Mouse (Mus musculus): ENCODE data around the gene Gramd1b.

The Gramd1b gene

GRCm38 (mm10) chr9:40370151-40370550 is 161.0 kb downstream of the Gramd1b start:
- DNase-seq (ENCODE audit: low spot score in 2 of 2), result no peak

GRCm38 (mm10) chr9:40366795-40367194 is 164.4 kb downstream of the Gramd1b start:
- DNase-seq (ENCODE audit: low spot score in 2 of 2), result no peak

GRCm38 (mm10) chr9:40364312-40364711 is 166.9 kb downstream of the Gramd1b start:
- DNase-seq (ENCODE audit: low spot score in 2 of 2), result no peak

DNA sequence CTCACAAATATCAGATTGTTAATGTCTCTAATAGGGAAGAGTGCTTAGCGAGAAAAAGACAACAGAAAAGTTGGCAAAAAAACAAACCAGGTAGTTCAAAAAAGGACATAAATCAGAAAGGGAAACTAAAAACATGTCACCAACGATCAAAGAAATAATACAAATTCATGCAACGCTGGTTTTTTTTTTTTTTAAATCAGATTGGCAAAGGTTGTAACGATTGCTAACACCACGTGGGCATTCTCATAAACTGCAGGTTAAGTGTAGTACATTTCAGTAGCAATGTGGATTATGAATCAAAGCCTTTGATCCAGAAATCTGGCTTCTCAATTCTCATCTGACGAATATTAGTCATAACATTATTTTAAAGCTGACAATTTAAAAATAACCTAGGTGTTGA is 169.2 kb downstream of the Gramd1b start:
- DNase-seq (ENCODE audit: low spot score in 2 of 2), result no peak

GRCm38 (mm10) chr9:40358408-40358896 is 172.7 kb downstream of the Gramd1b start:
- DNase-seq (ENCODE audit: low spot score in 2 of 2), result no peak

- DNase-seq (ENCODE audit: low spot score in 2 of 2), result no peak
Measured at GRCm38 (mm10) chr9:40356768-40357446, 174.3 kb downstream of the Gramd1b start.

GRCm38 (mm10) chr9:40356368-40356767 is 174.8 kb downstream of the Gramd1b start:
- DNase-seq (ENCODE audit: low spot score in 2 of 2), result no peak

GRCm38 (mm10) chr9:40355406-40355805 is 175.8 kb downstream of the Gramd1b start:
- DNase-seq (ENCODE audit: low spot score in 2 of 2), result no peak

DNA sequence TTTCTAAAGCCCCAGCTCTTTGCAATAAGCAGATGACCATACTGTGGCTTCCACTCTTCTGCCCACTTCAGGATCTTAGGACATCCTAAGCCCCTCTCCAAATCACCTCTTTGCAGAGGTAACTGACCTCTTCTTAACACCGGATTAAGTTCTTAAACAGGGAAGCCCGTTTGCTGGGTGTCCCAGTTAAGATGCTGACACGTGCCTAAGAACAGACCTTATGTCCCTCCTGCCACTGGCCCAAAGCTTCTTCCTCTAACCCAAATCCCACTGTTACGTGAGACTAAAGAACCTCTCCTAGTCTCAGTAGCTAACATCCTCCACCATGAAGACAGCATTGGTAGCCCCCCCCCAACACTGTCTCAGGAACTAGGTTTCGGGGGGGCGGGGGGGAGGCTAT is 177.6 kb downstream of the Gramd1b start:
- no peak for DNase-seq (ENCODE audit: low spot score in 2 of 2)

DNA sequence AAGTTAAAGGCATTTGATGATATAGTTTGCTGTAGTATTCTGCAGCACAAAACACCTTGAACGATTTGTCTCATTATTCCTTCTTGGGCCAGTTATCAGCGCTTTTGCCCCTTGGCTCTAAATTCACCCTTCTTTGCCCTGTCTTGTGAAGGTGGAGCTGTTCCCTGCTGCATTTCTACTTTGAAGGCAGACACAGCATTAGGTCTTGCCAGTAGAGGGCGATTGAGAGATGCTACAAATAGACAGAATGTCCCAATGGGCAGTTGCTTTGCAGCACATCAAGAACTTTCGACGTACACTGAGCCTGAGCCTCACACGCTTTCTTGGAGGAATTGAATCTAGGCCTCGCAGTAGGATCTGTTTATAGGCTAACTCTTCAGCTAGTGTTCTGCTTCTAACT is 180.5 kb downstream of the Gramd1b start:
- peak; percentile 62 to 76 for DNase-seq (ENCODE audit: low spot score in 2 of 2)

- DNase-seq (ENCODE audit: low spot score in 2 of 2), result no peak
Measured at GRCm38 (mm10) chr9:40350052-40350451, 181.1 kb downstream of the Gramd1b start.

GRCm38 (mm10) chr9:40349554-40349953 is 181.6 kb downstream of the Gramd1b start:
- DNase-seq (ENCODE audit: low spot score in 2 of 2), result no peak

GRCm38 (mm10) chr9:40348714-40349233 is 182.4 kb downstream of the Gramd1b start:
- no peak for DNase-seq (ENCODE audit: low spot score in 2 of 2)

DNA sequence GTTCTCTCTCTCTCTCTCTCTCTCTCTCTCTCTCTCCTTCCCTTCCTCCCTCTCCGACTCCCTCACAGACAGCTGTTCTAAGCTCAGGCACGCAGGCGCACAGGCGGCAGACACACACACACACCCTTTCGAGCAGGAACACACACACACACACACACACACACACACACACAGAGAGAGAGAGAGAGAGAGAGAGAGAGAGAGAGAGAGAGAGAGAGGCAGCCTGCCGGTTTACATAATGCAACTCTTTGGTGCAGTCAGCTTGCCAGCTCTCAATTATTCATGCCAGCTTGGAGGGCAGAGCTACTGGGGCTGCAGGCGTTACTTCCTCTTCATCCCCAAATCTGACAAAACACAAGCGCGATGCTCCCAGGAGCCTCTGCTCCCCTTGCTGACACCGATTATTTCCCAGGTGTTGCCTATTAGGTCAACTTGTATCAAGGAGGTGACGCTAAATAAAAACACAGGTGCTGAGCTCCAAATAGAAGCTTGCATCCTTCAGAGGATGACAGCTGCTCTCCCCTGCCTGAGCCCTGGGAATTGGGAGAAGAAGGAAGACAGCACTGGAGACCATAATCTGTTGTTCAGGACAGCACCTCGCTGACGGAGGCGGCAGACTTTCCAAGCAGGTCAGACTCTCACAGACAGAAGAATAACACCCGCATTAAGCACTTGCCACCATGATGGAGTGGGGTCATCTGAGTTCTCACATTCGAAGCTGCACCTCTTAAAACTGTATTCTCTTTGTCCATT is 184.8 kb downstream of the Gramd1b start:
- peak; percentile 69 to 72 for DNase-seq (ENCODE audit: low spot score in 2 of 2)

GRCm38 (mm10) chr9:40345493-40346231 is 185.5 kb downstream of the Gramd1b start:
- no peak for DNase-seq (ENCODE audit: low spot score in 2 of 2)

- DNase-seq (ENCODE audit: low spot score in 2 of 2), result peak in 1 of 2 experiments; percentile 65
Measured at GRCm38 (mm10) chr9:40344801-40345492, 186.2 kb downstream of the Gramd1b start.

- DNase-seq (ENCODE audit: low spot score in 2 of 2), result peak; percentile 71 to 86
Measured at GRCm38 (mm10) chr9:40343828-40344227, 187.4 kb downstream of the Gramd1b start.

GRCm38 (mm10) chr9:40343053-40343652 is 188.0 kb downstream of the Gramd1b start:
- no peak for DNase-seq (ENCODE audit: low spot score in 2 of 2)

- DNase-seq (ENCODE audit: low spot score in 2 of 2), result no peak
Measured at GRCm38 (mm10) chr9:40342101-40342500, 189.1 kb downstream of the Gramd1b start.

- DNase-seq (ENCODE audit: low spot score in 2 of 2), result no peak
Measured at GRCm38 (mm10) chr9:40339578-40339977, 191.6 kb downstream of the Gramd1b start.
